Mouse (Mus musculus) intestine, postnatal 0 days (tissue): ENCODE measurements around the gene Pim1. TPM values are rescaled to one million over a fixed set of nuclear protein-coding genes. Genes with fewer than 3 reads are reported as not detected.
"Not testable (repeated sequence)": the region's sequence is repeated elsewhere in the genome, so short reads cannot be mapped to it uniquely, and the experiment has no call there.

Experiments used
- ATAC-seq: fragments of 200-750 bp; cut with Nextera tagmentation; 2 replicates; pipeline ENCODE4 v1.8.0; 2017; ENCODE audit warnings: mild to moderate bottlenecking, moderate TSS enrichment, moderate library complexity
- H3K27ac ChIP-seq: fragments of 300-500 bp; sonication (generic); 2 replicates; pipeline ENCODE4 v1.5.1; 2014; ENCODE audit warnings: mild to moderate bottlenecking, low read depth, low read length, moderate library complexity
- H3K27me3 ChIP-seq: fragments of 300-500 bp; sonication (generic); replicated peaks from 2 replicates; pipeline ENCODE4 v1.6.1; 2014; ENCODE audit warnings: low read length, mixed read lengths; ENCODE audit not compliant: control insufficient read depth, insufficient read depth
- H3K36me3 ChIP-seq: fragments of 300-500 bp; sonication (generic); 2 replicates; pipeline ENCODE4 v1.6.1; 2014; ENCODE audit warnings: mild to moderate bottlenecking, moderate library complexity; ENCODE audit not compliant: control insufficient read depth, insufficient read depth
- H3K4me1 ChIP-seq: fragments of 300-500 bp; sonication (generic); replicated peaks from 2 replicates; pipeline ENCODE4 v1.6.1; 2014; ENCODE audit warnings: antibody characterized with exemption, low read length, mixed read lengths; ENCODE audit not compliant: control insufficient read depth, insufficient read depth
- H3K4me2 ChIP-seq: fragments of 300-500 bp; sonication (generic); replicated peaks from 2 replicates; pipeline ENCODE4 v1.6.1; 2014; ENCODE audit warnings: low read depth, mild to moderate bottlenecking, moderate library complexity
- H3K4me3 ChIP-seq: fragments of 300-500 bp; sonication (generic); 2 replicates; pipeline ENCODE4 v1.5.1; 2014; ENCODE audit warnings: low read depth, low read length
- H3K9ac ChIP-seq: fragments of 300-500 bp; sonication (generic); 2 replicates; pipeline ENCODE4 v1.6.1; 2014; ENCODE audit warnings: mild to moderate bottlenecking, low read depth, low read length
- H3K9me3 ChIP-seq: fragments of 300-500 bp; sonication (generic); 2 replicates; pipeline ENCODE4 v1.6.1; 2016; ENCODE audit warnings: mixed run types; ENCODE audit not compliant: control insufficient read depth
- CTCF ChIP-seq: sonication (generic); IDR thresholded peaks from 2 replicates; pipeline ENCODE4 v1.5.1; 2016; ENCODE audit warnings: low read depth, mild to moderate bottlenecking, control low read depth, antibody characterized with exemption, moderate library complexity
- WGBS: fragments of 180-500 bp; shearing (Covaris S2); extraction: QIAGEN DNeasy Blood & Tissue Kit; methylation state at CpG from one replicate; pipeline ENCODE4 v1.1.7; 2014; 5-methylcytosine and 5-hydroxymethylcytosine counted together
- polyA plus RNA-seq: library from polyadenylated mRNA; unstranded; fragments of >200 nt; fragmentation: Nextera tagmentation; extraction: Ambion mirVana; gene quantifications from 2 replicates; pipeline ENCODE4 v1.2.1, GENCODE M21; 2015

Gene Pim1
- polyA plus RNA-seq, 1 experiment from 2014 or later = 16.8 TPM

GRCm38 (mm10) chr17:29448055-29448454 lies 42.5 kb upstream of the Pim1 start:
- no peak overlapping the region for H3K4me3 ChIP-seq
- TF ChIP-seq CTCF = no peak
- H3K4me1 ChIP-seq = peaks cover 7% of the 10 kb centered on the region
- no peaks in the 10 kb centered on the region; the same call in 1 of the 2 replicates for H3K36me3 ChIP-seq
- H3K4me2 ChIP-seq = no peak overlapping the region
- WGBS = 67% methylated on average over 8 of the region's 8 CpGs
- H3K27ac ChIP-seq = no peak overlapping the region
- no peaks in the 10 kb centered on the region for H3K27me3 ChIP-seq
- no peak overlapping the region for H3K9ac ChIP-seq
- no peak for ATAC-seq
- H3K9me3 ChIP-seq = no peaks in the 10 kb centered on the region

GRCm38 (mm10) chr17:29448561-29448960 lies 42.0 kb upstream of the Pim1 start:
- no peak for ATAC-seq
- 59% methylated on average over 2 of the region's 2 CpGs for WGBS
- no peak for TF ChIP-seq CTCF

GRCm38 (mm10) chr17:29450899-29451840 lies 39.4 kb upstream of the Pim1 start:
- ATAC-seq = peak; percentile 46
- no peaks in the 10 kb centered on the region for H3K9me3 ChIP-seq
- TF ChIP-seq CTCF = peak; percentile 55
- no peaks in the 10 kb centered on the region; the same call in 1 of the 2 replicates for H3K36me3 ChIP-seq
- H3K27ac ChIP-seq = peak overlapping the region; percentile 35
- 14% methylated on average over 34 of the region's 34 CpGs for WGBS
- no peak overlapping the region for H3K9ac ChIP-seq
- H3K4me3 ChIP-seq = no peak overlapping the region
- H3K27me3 ChIP-seq = no peaks in the 10 kb centered on the region
- peaks cover 3% of the 10 kb centered on the region for H3K4me1 ChIP-seq
- peak overlapping the region; percentile 40 for H3K4me2 ChIP-seq

More at GRCm38 (mm10) chr17:29448561-29448960, 42.0 kb upstream of the Pim1 start:
- Histone ChIP-seq H3K9ac (no peak overlapping the region), H3K27me3 (no peaks in the 10 kb centered on the region), H3K36me3 (no peaks in the 10 kb centered on the region; the same call in 1 of the 2 replicates), H3K9me3 (no peaks in the 10 kb centered on the region), H3K4me3 (no peak overlapping the region), H3K27ac (no peak overlapping the region), H3K4me2 (no peak overlapping the region), H3K4me1 (peaks cover 7% of the 10 kb centered on the region)

GRCm38 (mm10) chr17:29451841-29452210 lies 38.7 kb upstream of the Pim1 start:
- no peaks in the 10 kb centered on the region; the same call in 1 of the 2 replicates for H3K36me3 ChIP-seq
- ATAC-seq = 0 out of 2 replicates have a peak, but pooled peaks have one; percentile 14
- 43% methylated on average over 8 of the region's 8 CpGs for WGBS
- H3K27me3 ChIP-seq = no peaks in the 10 kb centered on the region
- H3K4me2 ChIP-seq = no peak overlapping the region
- peaks cover 3% of the 10 kb centered on the region for H3K4me1 ChIP-seq
- no peaks in the 10 kb centered on the region for H3K9me3 ChIP-seq
- TF ChIP-seq CTCF = no peak
- H3K4me3 ChIP-seq = no peak overlapping the region
- no peak overlapping the region for H3K9ac ChIP-seq
- no peak overlapping the region for H3K27ac ChIP-seq

GRCm38 (mm10) chr17:29454119-29454518 lies 36.4 kb upstream of the Pim1 start:
- H3K27ac ChIP-seq, H3K4me3 ChIP-seq, ATAC-seq, H3K4me2 ChIP-seq, H3K4me1 ChIP-seq, H3K36me3 ChIP-seq, H3K27me3 ChIP-seq, H3K9me3 ChIP-seq, H3K9ac ChIP-seq: not testable (repeated sequence)
- peak; percentile 50 for TF ChIP-seq CTCF
- WGBS = 100% methylated on average over 2 of the region's 3 CpGs

- no peak overlapping the region for H3K9ac ChIP-seq
- peaks cover 3% of the 10 kb centered on the region for H3K4me1 ChIP-seq
- TF ChIP-seq CTCF = no peak
- 64% methylated on average over 9 of the region's 9 CpGs for WGBS
- no peak overlapping the region for H3K4me3 ChIP-seq
- H3K27ac ChIP-seq = no peak overlapping the region
- no peak overlapping the region for H3K4me2 ChIP-seq
- ATAC-seq = no peak
- H3K36me3 ChIP-seq = no peaks in the 10 kb centered on the region; the same call in 1 of the 2 replicates
- no peaks in the 10 kb centered on the region for H3K27me3 ChIP-seq
- no peaks in the 10 kb centered on the region for H3K9me3 ChIP-seq
Measured at GRCm38 (mm10) chr17:29455411-29456120, 35.0 kb upstream of the Pim1 start.
